Mouse (Mus musculus): ENCODE measurements around the gene Pik3r5. TPM values are rescaled to one million over a fixed set of nuclear protein-coding genes. Genes with fewer than 3 reads are reported as not detected.

The Pik3r5 gene
- polyA plus RNA-seq (2012; ENCODE audit: low replicate concordance), result 26.0 and 35.2 TPM in 2 replicates

DNA sequence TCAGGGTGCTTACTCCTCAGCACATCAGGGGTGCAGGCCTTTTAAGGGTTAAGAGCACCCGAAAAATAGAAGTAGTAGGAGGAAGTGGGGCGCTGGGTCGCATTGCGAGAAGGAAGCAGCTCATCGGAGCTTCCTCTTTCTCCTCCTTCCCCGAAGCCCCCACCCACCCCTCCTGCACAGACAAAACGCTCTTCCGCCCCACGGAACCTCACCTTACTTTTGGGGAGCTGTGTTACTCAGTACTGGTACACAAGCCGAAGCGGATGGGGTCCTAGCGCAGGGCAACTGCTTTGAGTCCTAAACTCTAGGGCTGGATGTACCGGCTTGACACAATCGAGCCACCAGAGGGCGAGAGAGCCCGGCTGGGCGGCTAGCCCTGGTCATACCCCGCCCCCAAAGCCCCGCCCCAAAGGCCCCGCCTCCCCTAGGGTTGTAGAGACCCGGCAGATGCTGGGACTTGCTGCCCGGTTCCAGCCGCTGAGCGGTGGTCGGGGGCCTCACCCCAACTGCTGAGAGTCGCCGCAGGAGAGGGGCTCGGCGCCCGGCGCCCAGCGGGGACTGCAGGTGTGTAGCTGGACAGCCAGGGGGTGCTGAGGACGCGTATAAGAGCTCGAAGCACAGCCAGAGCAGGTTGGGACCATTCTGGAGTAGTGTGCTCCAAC is at the start of gene Pik3r5:
Gene Pik3r5 (plus strand): TSS at position 423 of the 662 bp plus-strand sequence.

GRCm38 (mm10) chr11:68400727-68401219 is 31.1 kb upstream of the Pik3r5 start, which contains the start of gene Ntn1:
Gene Ntn1, minus strand, starts transcription at chr11:68400823.

DNA sequence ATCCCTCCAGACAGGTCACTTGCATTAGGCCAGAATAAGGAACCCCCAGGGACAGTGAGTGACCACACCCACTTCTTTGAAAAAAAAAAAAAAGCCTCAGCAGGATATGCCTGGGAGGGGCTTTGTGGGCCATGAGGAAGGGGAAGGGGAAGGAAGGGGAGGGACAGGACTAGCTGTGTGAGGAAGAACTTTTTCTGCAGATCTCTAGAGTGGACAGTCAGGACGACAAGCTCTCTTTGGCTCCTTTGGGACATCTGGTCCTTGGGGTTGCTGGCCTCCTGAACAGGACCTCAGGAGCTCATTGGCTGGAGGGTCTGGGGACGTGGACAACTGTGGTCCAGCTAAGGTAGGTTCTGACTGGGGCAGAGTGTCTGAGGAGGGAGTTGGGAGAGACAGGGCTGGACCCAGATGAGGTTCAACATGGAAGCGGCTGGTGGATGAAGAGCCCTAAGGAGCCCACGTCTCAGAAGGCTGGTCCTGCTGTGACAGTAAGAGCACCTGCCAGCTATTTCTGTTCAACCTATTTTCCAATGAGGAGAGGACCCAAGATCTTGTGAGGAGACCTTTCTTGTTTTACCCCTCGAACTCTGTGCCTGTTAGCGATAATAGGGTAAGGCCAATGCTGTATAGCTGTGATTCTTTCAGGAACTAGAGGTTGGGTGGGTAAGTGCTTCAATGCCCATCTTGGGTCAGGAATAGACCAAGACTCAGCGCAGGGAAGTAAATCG is 71.1 kb downstream of the Pik3r5 start, which contains the start of gene Pik3r6:
Gene Pik3r6 (plus strand): TSS at position 118 of the 728 bp plus-strand sequence.

Other genes starting within 250 kb of the Pik3r5 start
- 0.05 and 0.14 TPM in 2 replicates for gene Ntn1, start 31.3 kb upstream of the Pik3r5 start, polyA plus RNA-seq (2012; ENCODE audit: low replicate concordance)
- gene Pik3r6, start 70.9 kb downstream of the Pik3r5 start, polyA plus RNA-seq (2012; ENCODE audit: low replicate concordance), result 0.46 and 0.64 TPM in 2 replicates
- gene Mfsd6l, start 124.1 kb downstream of the Pik3r5 start, polyA plus RNA-seq (2012; ENCODE audit: low replicate concordance), result not detected in 2 replicates
- not detected in 2 replicates for gene Ccdc42, start 154.9 kb downstream of the Pik3r5 start, polyA plus RNA-seq (2012; ENCODE audit: low replicate concordance)

Data from leukemia stem cell, adult 10-12 weeks (primary cell).